In genomic region chr15:36924171-36924570, GRCm38 (mm10) we compare ENCODE assay signal across 9 mouse cellular contexts.
DNase-seq lines count a peak whose midpoint lies in the region; ATAC-seq and TF ChIP-seq lines count a peak whose summit lies in the region.
"Had no signal": no experiment of that assay in that cellular context is flagged by ENCODE, and none has a peak within 500 bp of the region (broad histone marks: within the 10 kb centered on the region; RNA-seq: fewer than 3 reads in every experiment).

No protein-coding gene starts in this region.

- no peaks in the 10 kb centered on the region for H3K9me3 ChIP-seq in intestine, embryonic 16.5 days (ENCODE audit: control insufficient read depth, low read length)
- no peaks in the 10 kb centered on the region for H3K9me3 ChIP-seq in midbrain, embryonic 16.5 days (replicated peaks; ENCODE audit: control insufficient read depth, low read length, poor library complexity, severe bottlenecking)
- H3K9me3 ChIP-seq in forebrain, embryonic 15.5 days = no peaks in the 10 kb centered on the region

- intact Hi-C loops in heart, postnatal 10 days (cut with DNase I) = no loop called here

- DNase-seq in heart, adult 11 months = peak; percentile 92
- no peak for DNase-seq in heart, adult 8-10 months (ENCODE audit: low spot score)
- peak; percentile 66 for DNase-seq in cerebellum, adult 11 months
- DNase-seq in heart, postnatal 10 days = peak; percentile 64 to 76

- no peak overlapping the region for H3K27ac ChIP-seq in intestine, embryonic 16.5 days (ENCODE audit: low read length)
- no peak overlapping the region for H3K27ac ChIP-seq in midbrain, embryonic 16.5 days (ENCODE audit: low read length)
- no peak overlapping the region for H3K27ac ChIP-seq in forebrain, embryonic 15.5 days (replicated peaks)

- no peak for TF ChIP-seq POLR2A in myocyte (IDR thresholded peaks at IDR 0.05; ENCODE audit: insufficient read length, low read depth)

- no peak for ATAC-seq in intestine, embryonic 16.5 days
- ATAC-seq in midbrain, embryonic 16.5 days = no peak
- ATAC-seq in forebrain, embryonic 15.5 days (replicated peaks) = no peak

- H3K9ac ChIP-seq in intestine, embryonic 16.5 days (ENCODE audit: low read depth, low read length) = no peak overlapping the region
- H3K9ac ChIP-seq in midbrain, embryonic 16.5 days (ENCODE audit: low read depth, low read length) = no peak overlapping the region
- no peak overlapping the region for H3K9ac ChIP-seq in forebrain, embryonic 15.5 days (replicated peaks)

- H3K79me2 ChIP-seq in myocyte (ENCODE audit: control insufficient read depth, insufficient read depth) = no peaks in the 10 kb centered on the region

- H3K4me3 ChIP-seq in myocyte = no peak overlapping the region
- H3K4me3 ChIP-seq in intestine, embryonic 16.5 days (ENCODE audit: low read length) = no peak overlapping the region
- no peak overlapping the region for H3K4me3 ChIP-seq in midbrain, embryonic 16.5 days (ENCODE audit: low read depth, low read length)
- no peak overlapping the region for H3K4me3 ChIP-seq in forebrain, embryonic 15.5 days
- H3K4me3 ChIP-seq: erythroblast, embryonic 14.5 days had no signal

- H3K4me1 ChIP-seq in intestine, embryonic 16.5 days (ENCODE audit: control insufficient read depth, insufficient read depth, low read length) = peaks cover 7% of the 10 kb centered on the region; the same call in 1 of the 2 replicates
- H3K4me1 ChIP-seq in midbrain, embryonic 16.5 days (ENCODE audit: control insufficient read depth, insufficient read depth, low read length) = no peaks in the 10 kb centered on the region
- no peaks in the 10 kb centered on the region for H3K4me1 ChIP-seq in forebrain, embryonic 15.5 days

- H3K27me3 ChIP-seq in myocyte (ENCODE audit: control insufficient read depth, insufficient read depth, insufficient read length) = no peaks in the 10 kb centered on the region
- H3K27me3 ChIP-seq in intestine, embryonic 16.5 days (replicated peaks; ENCODE audit: control insufficient read depth, insufficient read depth, low read length) = no peaks in the 10 kb centered on the region
- H3K27me3 ChIP-seq in midbrain, embryonic 16.5 days (ENCODE audit: control insufficient read depth, insufficient read depth, low read depth, low read length) = no peaks in the 10 kb centered on the region
- H3K27me3 ChIP-seq in forebrain, embryonic 15.5 days = no peaks in the 10 kb centered on the region

- peak overlapping the region; percentile 58 for H3K4me2 ChIP-seq in myocyte (ENCODE audit: low read depth)
- no peak overlapping the region for H3K4me2 ChIP-seq in intestine, embryonic 16.5 days (ENCODE audit: low read depth, low read length)
- no peak overlapping the region for H3K4me2 ChIP-seq in midbrain, embryonic 16.5 days (ENCODE audit: low read length)
- H3K4me2 ChIP-seq in forebrain, embryonic 15.5 days (replicated peaks) = no peak overlapping the region

- H3ac ChIP-seq in myocyte (ENCODE audit: control insufficient read depth, insufficient read length) = no peak overlapping the region

- 68% methylated on average over 6 of the region's 6 CpGs for WGBS in intestine, embryonic 16.5 days
- 81% methylated on average over 6 of the region's 6 CpGs for WGBS in midbrain, embryonic 16.5 days
- 82% methylated on average over 6 of the region's 6 CpGs for WGBS in forebrain, embryonic 15.5 days

- no peaks in the 10 kb centered on the region for H3K36me3 ChIP-seq in myocyte (ENCODE audit: control insufficient read depth, insufficient read depth)
- no peaks in the 10 kb centered on the region for H3K36me3 ChIP-seq in intestine, embryonic 16.5 days (ENCODE audit: control insufficient read depth, insufficient read depth, low read length)
- no peaks in the 10 kb centered on the region for H3K36me3 ChIP-seq in midbrain, embryonic 16.5 days (ENCODE audit: control insufficient read depth, insufficient read depth, low read length)
- H3K36me3 ChIP-seq in forebrain, embryonic 15.5 days = no peaks in the 10 kb centered on the region

TF ChIP-seq in myocyte, 11 proteins besides CTCF, POLR2A, EP300 and RAD21:
- TF ChIP-seq USF1 (IDR thresholded peaks at IDR 0.05; ENCODE audit: low read depth) = no peak
- peak in 2 of 3 experiments; percentile 79 to 93 for TF ChIP-seq MYOG (IDR thresholded peaks at IDR 0.05; ENCODE audit: control insufficient read depth in 1 of 3, insufficient read depth in 1 of 3, insufficient read length in 2 of 3, low read depth in 2 of 3)
- TF ChIP-seq MYOD1 (IDR thresholded peaks at IDR 0.05; ENCODE audit: control insufficient read depth in 1 of 3, insufficient read length in 2 of 3, low read depth in 2 of 3) = peak in 2 of 3 experiments; percentile 61 to 84
- TF ChIP-seq CEBPB (IDR thresholded peaks at IDR 0.05; ENCODE audit: insufficient read depth, poor library complexity, severe bottlenecking) = no peak
- no peak for TF ChIP-seq E2F4 (IDR thresholded peaks at IDR 0.05; ENCODE audit: insufficient read depth)
- no peak for TF ChIP-seq REST (IDR thresholded peaks at IDR 0.05; ENCODE audit: insufficient read depth, insufficient read length)
- no peak for TF ChIP-seq MAX (IDR thresholded peaks at IDR 0.05; ENCODE audit: low read depth)
- no peak for TF ChIP-seq POLR2AphosphoS2 (IDR thresholded peaks at IDR 0.05; ENCODE audit: insufficient read length, low read depth)
- no peak for TF ChIP-seq SRF (IDR thresholded peaks at IDR 0.05; ENCODE audit: control insufficient read depth, insufficient read length, low read depth)
- peak; percentile 34 for TF ChIP-seq TCF3 (IDR thresholded peaks at IDR 0.05; ENCODE audit: insufficient read length, low read depth)
- peak; percentile 35 for TF ChIP-seq TCF12 (IDR thresholded peaks at IDR 0.05; ENCODE audit: insufficient read depth, poor library complexity, severe bottlenecking)
